Mouse (Mus musculus) stomach, embryonic 15.5 days (tissue): ENCODE data around the gene Zscan2. TPM values are rescaled to one million over a fixed set of nuclear protein-coding genes. Genes with fewer than 3 reads are reported as not detected.
A peak's percentile ranks its signal among the peaks of the same experiment; 100 is the strongest.

Source experiments
- ATAC-seq: fragments of 200-750 bp; cut with Nextera tagmentation; 2 replicates; pipeline ENCODE4 v1.8.0; 2017; ENCODE audit warnings: low read depth, moderate number of reproducible peaks, moderate TSS enrichment; ENCODE audit not compliant: insufficient read depth, low FRiP score
- H3K27ac ChIP-seq: fragments of 300-500 bp; sonication (generic); 2 replicates; pipeline ENCODE4 v1.5.1; 2015; ENCODE audit warnings: mild to moderate bottlenecking, inconsistent platforms
- H3K27me3 ChIP-seq: fragments of 300-500 bp; sonication (generic); replicated peaks from 2 replicates; pipeline ENCODE4 v1.6.1; 2015; ENCODE audit warnings: inconsistent platforms
- H3K36me3 ChIP-seq: fragments of 300-500 bp; sonication (generic); 2 replicates; pipeline ENCODE4 v1.6.1; 2015; ENCODE audit warnings: inconsistent platforms
- H3K4me1 ChIP-seq: fragments of 300-500 bp; sonication (generic); 2 replicates; pipeline ENCODE4 v1.6.1; 2015; ENCODE audit warnings: inconsistent platforms
- H3K4me2 ChIP-seq: fragments of 300-500 bp; sonication (generic); 2 replicates; pipeline ENCODE4 v1.6.1; 2015; ENCODE audit warnings: mild to moderate bottlenecking, inconsistent platforms
- H3K4me3 ChIP-seq: fragments of 300-500 bp; sonication (generic); replicated peaks from 2 replicates; pipeline ENCODE4 v1.5.1; 2015; ENCODE audit warnings: inconsistent platforms
- H3K9ac ChIP-seq: fragments of 300-500 bp; sonication (generic); 2 replicates; pipeline ENCODE4 v1.6.1; 2015; ENCODE audit warnings: inconsistent platforms
- H3K9me3 ChIP-seq: fragments of 300-500 bp; sonication (generic); 2 replicates; pipeline ENCODE4 v1.6.1; 2016; ENCODE audit warnings: inconsistent platforms
- WGBS: fragments of 180-500 bp; shearing (Covaris S2); methylation state at CpG from one replicate; pipeline ENCODE4 v1.1.7; 2015; 5-methylcytosine and 5-hydroxymethylcytosine counted together
- polyA plus RNA-seq: library from polyadenylated mRNA; unstranded; fragments of >200 nt; fragmentation: Nextera tagmentation; extraction: Ambion mirVana; gene quantifications from 2 replicates; pipeline ENCODE4 v1.2.1, GENCODE M21; 2015

Gene Zscan2
- polyA plus RNA-seq, 1 experiment from 2014 or later, result 1.6 TPM

- WGBS, result 47% methylated on average over 1 of the region's 1 CpGs
- no peak for ATAC-seq
- Histone ChIP-seq H3K9ac (no peak overlapping the region), H3K4me2 (no peak overlapping the region), H3K27me3 (no peaks in the 10 kb centered on the region), H3K4me3 (no peak overlapping the region), H3K4me1 (peaks cover 31% of the 10 kb centered on the region; the same call in 1 of the 2 replicates), H3K27ac (no peak overlapping the region), H3K36me3 (peaks cover 14% of the 10 kb centered on the region; the same call in 1 of the 2 replicates), H3K9me3 (no peaks in the 10 kb centered on the region)
These were observed 3.4 kb downstream of the Zscan2 start for GRCm38 (mm10) chr7:80864151-80864550.

- peaks cover 30% of the 10 kb centered on the region; the same call in 1 of the 2 replicates for H3K4me1 ChIP-seq
- H3K4me3 ChIP-seq, result no peak overlapping the region
- H3K9ac ChIP-seq, result no peak overlapping the region
- no peak for ATAC-seq
- no peaks in the 10 kb centered on the region for H3K9me3 ChIP-seq
- WGBS, result 71% methylated on average over 8 of the region's 8 CpGs
- H3K27me3 ChIP-seq, result no peaks in the 10 kb centered on the region
- no peak overlapping the region for H3K4me2 ChIP-seq
- H3K27ac ChIP-seq, result peak overlapping the region; percentile 49; the same call in 1 of the 2 replicates
- peaks cover 17% of the 10 kb centered on the region; the same call in 1 of the 2 replicates for H3K36me3 ChIP-seq
These were observed 4.1 kb downstream of the Zscan2 start for GRCm38 (mm10) chr7:80864831-80865230.

GRCm38 (mm10) chr7:80865521-80865920 is 4.8 kb downstream of the Zscan2 start:
- H3K4me3 ChIP-seq, result no peak overlapping the region
- peaks cover 22% of the 10 kb centered on the region; the same call in 1 of the 2 replicates for H3K36me3 ChIP-seq
- H3K4me1 ChIP-seq, result peaks cover 29% of the 10 kb centered on the region; the same call in 1 of the 2 replicates
- H3K4me2 ChIP-seq, result no peak overlapping the region
- H3K9ac ChIP-seq, result no peak overlapping the region
- H3K27ac ChIP-seq, result peak overlapping the region; percentile 73
- WGBS, result 79% methylated on average over 7 of the region's 7 CpGs
- ATAC-seq, result no peak
- H3K27me3 ChIP-seq, result no peaks in the 10 kb centered on the region
- H3K9me3 ChIP-seq, result no peaks in the 10 kb centered on the region

GRCm38 (mm10) chr7:80866514-80867147 is 5.9 kb downstream of the Zscan2 start:
- Histone ChIP-seq H3K36me3 (peaks cover 22% of the 10 kb centered on the region; the same call in 1 of the 2 replicates), H3K27me3 (no peaks in the 10 kb centered on the region), H3K4me2 (peak overlapping the region; percentile 32; the same call in 1 of the 2 replicates), H3K9me3 (no peaks in the 10 kb centered on the region), H3K9ac (no peak overlapping the region), H3K27ac (peak overlapping the region; percentile 83), H3K4me3 (no peak overlapping the region), H3K4me1 (peaks cover 26% of the 10 kb centered on the region; the same call in 1 of the 2 replicates)
- ATAC-seq, result peak; percentile 88
- WGBS, result 41% methylated on average over 7 of the region's 7 CpGs

GRCm38 (mm10) chr7:80868686-80869085 is 8.0 kb downstream of the Zscan2 start:
- H3K27me3 ChIP-seq, result no peaks in the 10 kb centered on the region
- ATAC-seq, result no peak
- H3K9ac ChIP-seq, result no peak overlapping the region
- peaks cover 13% of the 10 kb centered on the region; the same call in 1 of the 2 replicates for H3K4me1 ChIP-seq
- H3K36me3 ChIP-seq, result peaks cover 27% of the 10 kb centered on the region; the same call in 1 of the 2 replicates
- WGBS, result 82% methylated on average over 2 of the region's 2 CpGs
- no peaks in the 10 kb centered on the region for H3K9me3 ChIP-seq
- H3K27ac ChIP-seq, result no peak overlapping the region
- no peak overlapping the region for H3K4me3 ChIP-seq
- H3K4me2 ChIP-seq, result no peak overlapping the region

- peaks cover 42% of the 10 kb centered on the region for H3K36me3 ChIP-seq
- no peak for ATAC-seq
- WGBS, result 78% methylated on average over 5 of the region's 5 CpGs
- no peak overlapping the region for H3K4me3 ChIP-seq
- no peaks in the 10 kb centered on the region for H3K4me1 ChIP-seq
- H3K9me3 ChIP-seq, result no peaks in the 10 kb centered on the region
- no peak overlapping the region for H3K27ac ChIP-seq
- H3K4me2 ChIP-seq, result no peak overlapping the region
- no peaks in the 10 kb centered on the region for H3K27me3 ChIP-seq
- no peak overlapping the region for H3K9ac ChIP-seq
These were observed 12.3 kb downstream of the Zscan2 start for GRCm38 (mm10) chr7:80873038-80873437.

- WGBS, result 92% methylated on average over 2 of the region's 2 CpGs
- no peak overlapping the region for H3K9ac ChIP-seq
- ATAC-seq, result no peak
- no peaks in the 10 kb centered on the region for H3K9me3 ChIP-seq
- no peak overlapping the region for H3K4me3 ChIP-seq
- no peaks in the 10 kb centered on the region for H3K4me1 ChIP-seq
- no peak overlapping the region for H3K4me2 ChIP-seq
- no peak overlapping the region for H3K27ac ChIP-seq
- H3K27me3 ChIP-seq, result no peaks in the 10 kb centered on the region
- peaks cover 42% of the 10 kb centered on the region for H3K36me3 ChIP-seq
These were observed 12.9 kb downstream of the Zscan2 start for GRCm38 (mm10) chr7:80873631-80874030.

- no peaks in the 10 kb centered on the region for H3K27me3 ChIP-seq
- no peaks in the 10 kb centered on the region for H3K4me1 ChIP-seq
- H3K27ac ChIP-seq, result no peak overlapping the region
- H3K4me3 ChIP-seq, result no peak overlapping the region
- no peak overlapping the region for H3K9ac ChIP-seq
- WGBS, result 62% methylated on average over 37 of the region's 37 CpGs
- no peaks in the 10 kb centered on the region for H3K9me3 ChIP-seq
- ATAC-seq, result 0 out of 2 replicates have a peak, but pooled peaks have one; percentile 22
- no peak overlapping the region for H3K4me2 ChIP-seq
- H3K36me3 ChIP-seq, result peaks cover 32% of the 10 kb centered on the region
These were observed 15.0 kb downstream of the Zscan2 start for GRCm38 (mm10) chr7:80875727-80876126.

- WGBS, result 17% methylated on average over 14 of the region's 14 CpGs
- no peak overlapping the region for H3K9ac ChIP-seq
- H3K4me3 ChIP-seq, result peak overlapping the region; percentile 16
- H3K4me1 ChIP-seq, result no peaks in the 10 kb centered on the region
- ATAC-seq, result peak; percentile 92
- H3K9me3 ChIP-seq, result no peaks in the 10 kb centered on the region
- no peaks in the 10 kb centered on the region for H3K27me3 ChIP-seq
- no peaks in the 10 kb centered on the region for H3K36me3 ChIP-seq
- H3K27ac ChIP-seq, result no peak overlapping the region
- H3K4me2 ChIP-seq, result peak overlapping the region; percentile 45
These were observed 22.2 kb downstream of the Zscan2 start for GRCm38 (mm10) chr7:80882830-80883505.

- H3K9ac ChIP-seq, result no peak overlapping the region
- no peaks in the 10 kb centered on the region for H3K27me3 ChIP-seq
- 13% methylated on average over 1 of the region's 1 CpGs for WGBS
- H3K4me1 ChIP-seq, result peaks cover 13% of the 10 kb centered on the region; the same call in 1 of the 2 replicates
- H3K27ac ChIP-seq, result no peak overlapping the region
- H3K4me3 ChIP-seq, result no peak overlapping the region
- no peak for ATAC-seq
- H3K4me2 ChIP-seq, result no peak overlapping the region
- no peaks in the 10 kb centered on the region for H3K9me3 ChIP-seq
- H3K36me3 ChIP-seq, result peaks cover 3% of the 10 kb centered on the region
These were observed 24.9 kb downstream of the Zscan2 start for GRCm38 (mm10) chr7:80885666-80886065.

- Histone ChIP-seq H3K4me3 (no peak overlapping the region), H3K4me2 (no peak overlapping the region), H3K4me1 (peaks cover 13% of the 10 kb centered on the region; the same call in 1 of the 2 replicates), H3K9me3 (no peaks in the 10 kb centered on the region), H3K9ac (no peak overlapping the region), H3K36me3 (peaks cover 31% of the 10 kb centered on the region), H3K27me3 (no peaks in the 10 kb centered on the region), H3K27ac (peak overlapping the region; percentile 63; the same call in 1 of the 2 replicates)
- WGBS, result 64% methylated on average over 7 of the region's 7 CpGs
- ATAC-seq, result peak; percentile 28; the same call in 1 of the 2 replicates
These were observed 27.9 kb downstream of the Zscan2 start for GRCm38 (mm10) chr7:80888595-80888994.

- no peaks in the 10 kb centered on the region for H3K9me3 ChIP-seq
- H3K4me2 ChIP-seq, result no peak overlapping the region
- H3K36me3 ChIP-seq, result peaks cover 32% of the 10 kb centered on the region
- no peak overlapping the region for H3K9ac ChIP-seq
- no peaks in the 10 kb centered on the region for H3K27me3 ChIP-seq
- no peak overlapping the region for H3K4me3 ChIP-seq
- H3K27ac ChIP-seq, result peak overlapping the region; percentile 63; the same call in 1 of the 2 replicates
- 38% methylated on average over 9 of the region's 9 CpGs for WGBS
- H3K4me1 ChIP-seq, result peaks cover 13% of the 10 kb centered on the region; the same call in 1 of the 2 replicates
- peak; percentile 72 for ATAC-seq
These were observed 28.3 kb downstream of the Zscan2 start for GRCm38 (mm10) chr7:80889021-80889511.
